Mouse (Mus musculus): Measurements from ENCODE around the gene Zfp668. TPM values are rescaled to one million over a fixed set of nuclear protein-coding genes. Genes with fewer than 3 reads are reported as not detected.
"Not testable (repeated sequence)": the region's sequence is repeated elsewhere in the genome, so short reads cannot be mapped to it uniquely, and the experiment has no call there.

The Zfp668 gene
- polyA plus RNA-seq, 1 experiment from 2014 or later = 23.3 TPM

DNA sequence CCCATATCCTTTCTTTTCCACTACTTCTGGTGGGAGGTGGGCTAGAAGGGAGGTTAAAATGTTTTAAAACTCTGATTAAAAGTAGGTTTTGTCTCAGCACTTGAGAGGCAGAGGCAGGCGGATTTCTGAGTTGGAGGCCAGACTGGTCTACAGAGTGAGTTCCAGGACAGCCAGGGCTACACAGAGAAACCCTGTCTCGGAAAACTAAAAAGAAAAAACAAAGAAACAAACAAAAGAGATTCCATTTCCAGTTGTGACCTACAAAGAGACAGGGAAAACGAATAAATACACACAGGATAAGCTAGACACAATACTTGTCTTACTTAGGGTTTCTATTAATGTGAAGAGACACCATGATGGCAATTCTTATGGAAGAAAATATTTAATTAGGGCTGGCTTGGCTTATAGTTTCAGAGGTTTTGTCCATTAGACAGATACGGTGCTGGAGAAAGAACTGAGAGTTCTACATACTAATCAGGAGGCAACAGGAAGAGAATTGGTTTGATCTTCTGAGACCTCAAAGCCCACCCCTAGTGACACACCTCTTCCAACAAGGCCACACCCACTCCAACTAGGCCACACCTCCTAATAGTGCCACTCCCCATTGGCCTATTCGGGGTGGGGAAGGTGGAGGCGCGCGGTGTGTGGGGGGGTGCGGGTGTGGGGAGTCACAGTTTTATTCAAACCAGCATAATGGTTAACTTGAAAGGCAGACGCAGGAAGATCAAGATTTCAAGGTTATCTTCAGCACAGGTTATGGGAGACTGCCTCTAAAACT is 21.7 kb upstream of the Zfp668 start:
- H3K9ac ChIP-seq (ENCODE audit: low read depth, low read length) = no peak overlapping the region
- WGBS = 35% methylated on average over 10 of the region's 10 CpGs
- no peaks in the 10 kb centered on the region for H3K36me3 ChIP-seq (ENCODE audit: control insufficient read depth, insufficient read depth, low read length)
- H3K4me2 ChIP-seq (replicated peaks; ENCODE audit: low read depth, low read length) = no peak overlapping the region
- no peak overlapping the region for H3K27ac ChIP-seq (ENCODE audit: low read depth, low read length)
- no peak for ATAC-seq (ENCODE audit: low FRiP score)
- no peaks in the 10 kb centered on the region for H3K9me3 ChIP-seq (ENCODE audit: control insufficient read depth, low read length)
- H3K27me3 ChIP-seq (ENCODE audit: control insufficient read depth, insufficient read depth, low read length) = no peaks in the 10 kb centered on the region
- H3K4me3 ChIP-seq (ENCODE audit: low read depth, low read length) = no peak overlapping the region
- DNase-seq (ENCODE audit: low spot score) = no peak
- no peaks in the 10 kb centered on the region; the same call in 1 of the 2 replicates for H3K4me1 ChIP-seq (replicated peaks; ENCODE audit: control insufficient read depth, insufficient read depth, low read length)

DNA sequence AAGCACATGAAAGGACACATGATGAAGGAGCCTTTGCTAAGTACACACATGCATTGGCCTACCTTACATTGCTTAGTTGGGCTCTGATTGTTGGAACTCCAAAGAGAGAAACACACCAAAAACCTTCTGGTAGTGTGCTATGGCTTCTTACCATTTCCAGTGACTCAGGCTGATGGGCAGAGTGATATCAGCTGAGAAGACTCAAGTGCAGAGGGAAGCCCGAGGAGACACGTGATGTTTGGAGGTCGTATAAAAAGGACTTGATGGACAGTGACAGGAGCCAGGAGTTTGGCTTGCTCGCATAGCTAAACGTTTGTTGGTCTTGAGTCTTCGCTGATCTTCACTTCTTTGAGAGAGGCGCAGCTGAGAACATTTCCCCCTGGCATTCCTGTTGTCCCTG is 20.9 kb upstream of the Zfp668 start:
- no peak overlapping the region for H3K4me2 ChIP-seq (replicated peaks; ENCODE audit: low read depth, low read length)
- H3K9ac ChIP-seq (ENCODE audit: low read depth, low read length) = no peak overlapping the region
- no peaks in the 10 kb centered on the region; the same call in 1 of the 2 replicates for H3K4me1 ChIP-seq (replicated peaks; ENCODE audit: control insufficient read depth, insufficient read depth, low read length)
- ATAC-seq (ENCODE audit: low FRiP score) (no peak), DNase-seq (ENCODE audit: low spot score) (no peak)
- H3K27me3 ChIP-seq (ENCODE audit: control insufficient read depth, insufficient read depth, low read length) = no peaks in the 10 kb centered on the region
- H3K36me3 ChIP-seq (ENCODE audit: control insufficient read depth, insufficient read depth, low read length) = no peaks in the 10 kb centered on the region
- H3K4me3 ChIP-seq (ENCODE audit: low read depth, low read length) = no peak overlapping the region
- no peaks in the 10 kb centered on the region for H3K9me3 ChIP-seq (ENCODE audit: control insufficient read depth, low read length)
- no peak overlapping the region for H3K27ac ChIP-seq (ENCODE audit: low read depth, low read length)
- WGBS = 88% methylated on average over 7 of the region's 7 CpGs

DNA sequence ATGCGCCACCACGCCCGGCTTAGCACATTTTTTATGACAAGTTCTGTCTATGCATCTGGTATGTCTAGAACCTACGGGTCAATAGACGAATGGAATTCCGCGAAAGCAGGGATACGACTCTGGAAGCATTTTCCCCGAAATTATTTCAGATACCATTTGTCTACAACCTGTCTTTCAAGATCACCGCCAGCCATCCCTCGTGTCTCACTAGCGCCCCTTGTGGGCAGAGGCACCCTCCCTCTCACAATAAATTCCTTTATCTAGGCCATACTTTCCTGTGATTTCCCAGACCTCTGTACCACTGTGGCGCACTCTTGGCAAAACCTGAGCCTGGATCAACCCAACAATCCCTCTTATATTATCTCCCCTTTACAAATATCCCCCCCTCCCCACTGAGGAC is 19.8 kb upstream of the Zfp668 start:
- peak; percentile 66 for DNase-seq (ENCODE audit: low spot score)
- Histone ChIP-seq H3K27ac (ENCODE audit: low read depth, low read length) (no peak overlapping the region), H3K4me1 (replicated peaks; ENCODE audit: control insufficient read depth, insufficient read depth, low read length) (no peaks in the 10 kb centered on the region; the same call in 1 of the 2 replicates), H3K9me3 (ENCODE audit: control insufficient read depth, low read length) (no peaks in the 10 kb centered on the region), H3K4me2 (replicated peaks; ENCODE audit: low read depth, low read length) (no peak overlapping the region), H3K4me3 (ENCODE audit: low read depth, low read length) (no peak overlapping the region), H3K36me3 (ENCODE audit: control insufficient read depth, insufficient read depth, low read length) (no peaks in the 10 kb centered on the region), H3K27me3 (ENCODE audit: control insufficient read depth, insufficient read depth, low read length) (no peaks in the 10 kb centered on the region), H3K9ac (ENCODE audit: low read depth, low read length) (no peak overlapping the region)
- ATAC-seq (ENCODE audit: low FRiP score) = no peak
- WGBS = 59% methylated on average over 13 of the region's 13 CpGs

DNA sequence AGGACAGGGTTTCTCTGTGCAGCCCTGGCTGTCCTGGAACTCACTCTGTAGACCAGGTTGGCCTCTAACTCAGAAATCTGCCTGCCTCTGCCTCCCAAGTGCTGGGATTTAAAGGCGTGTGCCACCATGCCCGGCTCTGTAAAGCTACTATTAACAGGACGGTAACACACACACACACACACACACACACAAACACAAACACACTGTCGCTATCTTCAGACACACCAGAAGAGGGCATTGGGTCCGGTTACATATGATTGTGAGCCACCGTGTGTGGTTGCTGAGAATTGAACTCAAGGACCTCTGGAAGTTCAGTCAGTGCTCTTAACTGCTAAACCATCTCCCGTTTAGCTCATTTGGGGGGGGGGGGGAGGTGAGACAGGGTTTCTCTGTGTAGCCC is 19.3 kb upstream of the Zfp668 start:
- not testable (repeated sequence) for H3K4me2 ChIP-seq (replicated peaks; ENCODE audit: low read depth, low read length); H3K4me1 ChIP-seq (replicated peaks; ENCODE audit: control insufficient read depth, insufficient read depth, low read length); DNase-seq (ENCODE audit: low spot score); H3K36me3 ChIP-seq (ENCODE audit: control insufficient read depth, insufficient read depth, low read length); H3K9ac ChIP-seq (ENCODE audit: low read depth, low read length); H3K9me3 ChIP-seq (ENCODE audit: control insufficient read depth, low read length); H3K27me3 ChIP-seq (ENCODE audit: control insufficient read depth, insufficient read depth, low read length); H3K27ac ChIP-seq (ENCODE audit: low read depth, low read length)
- peak overlapping the region; percentile 12; the same call in 1 of the 2 replicates for H3K4me3 ChIP-seq (ENCODE audit: low read depth, low read length)
- WGBS = 70% methylated on average over 7 of the region's 7 CpGs
- ATAC-seq (ENCODE audit: low FRiP score) = peak; percentile 15

DNA sequence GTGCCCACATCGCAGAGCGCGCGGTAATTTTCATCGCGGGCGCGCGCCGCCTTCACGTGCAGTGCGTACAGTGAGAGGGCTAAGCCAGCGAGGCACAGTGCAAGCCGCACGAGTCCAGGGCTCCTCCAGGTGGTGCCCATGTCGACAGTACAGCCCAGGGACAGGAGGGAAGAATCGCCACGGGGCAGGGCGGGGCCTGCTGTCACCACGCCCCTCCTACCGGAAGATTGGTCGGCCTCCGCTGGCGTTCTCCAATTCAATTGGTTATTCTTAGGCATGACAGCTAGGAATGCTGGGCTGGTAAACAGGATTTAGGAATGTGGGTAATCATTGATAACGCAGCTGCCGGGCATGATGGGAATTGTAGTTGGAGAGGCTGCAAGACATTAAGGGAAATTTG is 18.8 kb upstream of the Zfp668 start, which contains the start of the genes Gm21974 and Vkorc1:
Gene Gm21974 (minus strand): TSS at position 13 of the 400 bp plus-strand sequence.
Gene Vkorc1 (minus strand): TSS at position 176 of the 400 bp plus-strand sequence.
- whole genome bisulfite sequencing = 1% methylated on average over 26 of the region's 26 CpGs

DNA sequence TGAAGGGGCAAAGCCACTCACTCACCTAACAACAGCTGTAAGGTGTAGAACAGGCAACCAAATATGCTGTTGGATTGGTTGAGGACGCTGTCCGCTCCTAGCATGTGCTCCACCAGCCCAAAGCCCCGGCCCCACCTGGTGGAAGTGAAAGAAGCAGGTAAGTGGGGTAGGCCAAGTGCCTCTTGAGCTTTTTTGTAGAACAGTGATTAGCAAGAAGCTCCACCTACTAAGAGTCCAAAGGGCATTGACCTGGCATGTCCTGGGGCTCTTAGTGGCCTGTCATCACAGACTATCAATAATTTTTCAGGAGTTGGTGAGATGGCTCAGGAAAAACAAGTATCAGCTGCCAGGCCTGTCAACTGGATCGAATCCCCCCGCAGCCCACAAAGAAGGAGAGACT is 17.9 kb upstream of the Zfp668 start:
- Histone ChIP-seq H3K4me3 (ENCODE audit: low read depth, low read length) (no peak overlapping the region), H3K36me3 (ENCODE audit: control insufficient read depth, insufficient read depth, low read length) (no peaks in the 10 kb centered on the region), H3K27ac (ENCODE audit: low read depth, low read length) (no peak overlapping the region), H3K4me1 (replicated peaks; ENCODE audit: control insufficient read depth, insufficient read depth, low read length) (no peaks in the 10 kb centered on the region; the same call in 1 of the 2 replicates), H3K27me3 (ENCODE audit: control insufficient read depth, insufficient read depth, low read length) (no peaks in the 10 kb centered on the region), H3K4me2 (replicated peaks; ENCODE audit: low read depth, low read length) (no peak overlapping the region; the same call in 1 of the 2 replicates), H3K9me3 (ENCODE audit: control insufficient read depth, low read length) (no peaks in the 10 kb centered on the region), H3K9ac (ENCODE audit: low read depth, low read length) (no peak overlapping the region)
- 91% methylated on average over 5 of the region's 5 CpGs for WGBS
- no peak for ATAC-seq (ENCODE audit: low FRiP score)
- DNase-seq (ENCODE audit: low spot score) = no peak

More for the DNA sequence above, 18.8 kb upstream of the Zfp668 start, which contains the start of the genes Gm21974 and Vkorc1:
- H3K4me1 ChIP-seq (replicated peaks; ENCODE audit: control insufficient read depth, insufficient read depth, low read length) = no peaks in the 10 kb centered on the region; the same call in 1 of the 2 replicates
- peak within 1 kb of the TSS; percentile 59 for H3K4me2 ChIP-seq (replicated peaks; ENCODE audit: low read depth, low read length)
- H3K9ac ChIP-seq (ENCODE audit: low read depth, low read length) = peak within 1 kb of the TSS; percentile 52
- H3K27me3 ChIP-seq (ENCODE audit: control insufficient read depth, insufficient read depth, low read length) = no peaks in the 10 kb centered on the region
- H3K4me3 ChIP-seq (ENCODE audit: low read depth, low read length) = peak within 1 kb of the TSS; percentile 51
- peak; percentile 94 for DNase-seq (ENCODE audit: low spot score)
- H3K9me3 ChIP-seq (ENCODE audit: control insufficient read depth, low read length) = no peaks in the 10 kb centered on the region
- no peaks in the 10 kb centered on the region for H3K36me3 ChIP-seq (ENCODE audit: control insufficient read depth, insufficient read depth, low read length)
- H3K27ac ChIP-seq (ENCODE audit: low read depth, low read length) = peak within 1 kb of the TSS; percentile 56
- ATAC-seq (ENCODE audit: low FRiP score) = peak; percentile 98

DNA sequence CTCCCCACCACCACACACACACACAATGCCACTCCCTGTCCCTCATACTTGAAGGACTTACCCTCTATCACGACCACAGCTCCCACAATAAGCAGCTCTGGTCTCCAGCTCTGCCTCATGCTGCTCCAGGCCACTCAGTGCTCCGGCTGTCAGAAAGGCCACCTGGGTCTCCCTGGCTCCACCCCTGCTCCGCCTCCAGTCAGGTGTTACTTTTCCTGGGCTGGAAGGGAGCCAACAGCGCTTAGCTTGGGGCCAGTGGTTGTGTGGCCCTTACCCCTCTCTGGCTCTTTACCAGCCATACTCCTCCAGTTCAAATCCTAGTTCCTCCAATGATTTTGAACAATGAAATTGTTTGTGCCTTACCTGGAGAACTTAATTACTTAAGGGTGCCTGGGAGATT is 14.2 kb upstream of the Zfp668 start, which contains the start of gene Prss53:
Gene Prss53 (minus strand): TSS at position 173 of the 400 bp plus-strand sequence.
- Histone ChIP-seq H3K9ac (ENCODE audit: low read depth, low read length) (no peak within 1 kb of the TSS), H3K27me3 (ENCODE audit: control insufficient read depth, insufficient read depth, low read length) (no peaks in the 10 kb centered on the region), H3K9me3 (ENCODE audit: control insufficient read depth, low read length) (no peaks in the 10 kb centered on the region), H3K4me2 (replicated peaks; ENCODE audit: low read depth, low read length) (no peak within 1 kb of the TSS), H3K36me3 (ENCODE audit: control insufficient read depth, insufficient read depth, low read length) (peaks cover 5% of the 10 kb centered on the region; the same call in 1 of the 2 replicates), H3K27ac (ENCODE audit: low read depth, low read length) (no peak within 1 kb of the TSS), H3K4me3 (ENCODE audit: low read depth, low read length) (no peak within 1 kb of the TSS), H3K4me1 (replicated peaks; ENCODE audit: control insufficient read depth, insufficient read depth, low read length) (no peaks in the 10 kb centered on the region; the same call in 1 of the 2 replicates)
- ATAC-seq (ENCODE audit: low FRiP score) (no peak), DNase-seq (ENCODE audit: low spot score) (no peak)
- 45% methylated on average over 4 of the region's 4 CpGs for WGBS

DNA sequence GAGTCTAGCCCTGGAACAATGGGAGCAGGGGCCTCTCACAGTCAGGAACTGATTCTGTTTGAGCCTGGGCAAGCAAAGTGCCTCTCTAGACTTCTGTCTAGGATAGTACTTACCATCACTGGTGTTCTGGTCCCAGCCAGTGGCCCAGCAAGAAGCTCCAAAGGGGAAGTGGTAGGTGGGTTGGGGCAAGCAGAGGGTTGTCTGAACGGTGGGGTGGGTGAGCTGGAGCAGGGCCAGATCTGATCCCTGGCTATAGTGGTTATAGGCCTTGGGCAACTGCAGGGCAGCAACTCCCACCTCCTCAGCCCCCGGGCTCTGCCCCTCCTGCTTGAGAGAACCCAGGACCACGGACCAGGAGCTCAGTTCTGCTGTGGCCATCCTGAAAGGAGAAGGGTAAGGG is 12.2 kb upstream of the Zfp668 start:
- no peak overlapping the region for H3K4me2 ChIP-seq (replicated peaks; ENCODE audit: low read depth, low read length)
- ATAC-seq (ENCODE audit: low FRiP score) = no peak
- 85% methylated on average over 3 of the region's 3 CpGs for WGBS
- H3K4me3 ChIP-seq (ENCODE audit: low read depth, low read length) = no peak overlapping the region
- no peaks in the 10 kb centered on the region for H3K27me3 ChIP-seq (ENCODE audit: control insufficient read depth, insufficient read depth, low read length)
- H3K4me1 ChIP-seq (replicated peaks; ENCODE audit: control insufficient read depth, insufficient read depth, low read length) = no peaks in the 10 kb centered on the region; the same call in 1 of the 2 replicates
- no peak overlapping the region for H3K9ac ChIP-seq (ENCODE audit: low read depth, low read length)
- no peak for DNase-seq (ENCODE audit: low spot score)
- no peak overlapping the region for H3K27ac ChIP-seq (ENCODE audit: low read depth, low read length)
- peaks cover 12% of the 10 kb centered on the region; the same call in 1 of the 2 replicates for H3K36me3 ChIP-seq (ENCODE audit: control insufficient read depth, insufficient read depth, low read length)
- no peaks in the 10 kb centered on the region for H3K9me3 ChIP-seq (ENCODE audit: control insufficient read depth, low read length)
